Mouse (Mus musculus) left cerebral cortex, postnatal 14 days (tissue): Measurements from ENCODE around the gene Ell3. TPM values are rescaled to one million over a fixed set of nuclear protein-coding genes. Genes with fewer than 3 reads are reported as not detected.
A peak's percentile ranks its signal among the peaks of the same experiment; 100 is the strongest.

Experiments
- DNase-seq, 2 experiments: peaks; one replicate each; pipeline ENCODE4 v3.0.0; 2021 to 2022; ENCODE audit warnings: low spot score in 2 of 2, mixed read lengths in 1 of 2
- intact Hi-C: fragments of 180-260 bp; cut with DNase I; formaldehyde crosslinking; loops from one replicate; pipeline ENCODE4 v1.15.1; 2025
- microRNA-seq, 2 experiments: library from miRNA; unstranded; fragments of <30 nt; microRNA quantifications; one replicate each; pipeline ENCODE4 v1.2.0; 2022
- total RNA-seq, 2 experiments: library from RNA; stranded (reverse); gene quantifications; 2 replicates each; pipeline ENCODE4 v1.2.3; 2021

Gene Ell3
- total RNA-seq, 2 experiments from 2014 or later: not detected

DNA sequence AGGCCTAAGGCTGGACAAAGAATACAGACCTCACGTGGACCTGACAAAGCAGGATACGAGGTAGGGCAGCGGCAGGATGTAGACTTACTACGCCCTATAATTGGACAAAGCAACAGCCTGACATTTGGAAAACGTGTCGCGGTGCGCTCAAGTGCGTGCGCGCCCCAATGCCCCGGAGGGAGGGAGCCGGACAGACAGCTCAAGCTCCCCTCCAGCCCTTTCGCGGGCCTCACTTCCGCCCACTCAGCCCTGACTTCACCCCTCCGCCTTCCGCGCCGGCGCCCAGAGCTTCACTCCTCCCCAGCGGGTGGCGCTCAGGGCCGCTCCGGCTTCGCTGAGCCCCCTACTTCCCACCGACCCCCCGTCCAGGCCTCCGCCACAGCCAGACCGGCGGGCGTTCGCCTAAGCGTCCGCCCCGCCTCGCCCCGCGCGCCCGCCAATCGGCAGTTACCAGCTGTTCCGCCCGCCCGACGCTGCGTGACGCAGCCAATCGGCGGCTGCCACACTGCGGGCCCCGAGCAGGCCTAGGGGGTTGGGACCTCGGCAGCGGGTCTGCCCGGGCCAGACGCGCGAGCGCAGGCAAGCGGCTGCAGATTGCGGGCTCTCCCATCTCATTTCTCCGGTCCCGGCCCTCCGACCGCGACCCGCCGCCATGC, 30.6 kb downstream of the Ell3 start, which contains the start of the genes Pdia3 and Catsper2:
Gene Pdia3, plus strand, starts transcription at position 389 of the 656 bp plus-strand sequence.
Gene Catsper2, minus strand, starts transcription at position 406 of the 656 bp plus-strand sequence.
- intact Hi-C loops: no loop called here
- DNase-seq: peak; percentile 95 to 96

DNA sequence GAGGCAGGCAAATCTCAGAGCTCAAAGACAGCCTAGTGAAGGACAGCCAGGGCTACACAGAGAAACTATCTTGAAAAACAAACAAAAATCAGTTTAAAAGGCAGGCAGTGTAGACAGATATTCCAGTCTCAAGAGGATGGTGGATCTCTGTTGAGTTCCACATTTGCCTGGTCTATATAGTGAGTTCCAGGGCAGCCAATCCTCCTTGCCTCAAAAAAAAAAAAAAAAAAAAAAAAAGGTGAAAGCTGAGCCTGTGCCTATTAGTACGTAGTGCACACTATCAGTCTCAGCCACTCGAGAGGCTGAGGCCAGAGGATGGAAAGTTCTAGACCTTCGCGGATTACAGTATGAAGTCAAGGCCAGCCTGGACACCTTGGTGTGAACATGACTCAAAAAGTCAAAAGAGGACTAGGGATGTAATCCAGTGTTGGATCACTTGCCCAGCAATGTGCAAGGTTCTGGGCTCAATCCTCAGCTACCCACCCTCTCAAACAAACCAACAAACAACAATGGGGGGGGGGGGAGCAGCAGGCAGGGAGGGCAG, 31.2 kb downstream of the Ell3 start:
- peak in 1 of 2 experiments; percentile 18 for DNase-seq
- intact Hi-C loops: no loop called here

DNA sequence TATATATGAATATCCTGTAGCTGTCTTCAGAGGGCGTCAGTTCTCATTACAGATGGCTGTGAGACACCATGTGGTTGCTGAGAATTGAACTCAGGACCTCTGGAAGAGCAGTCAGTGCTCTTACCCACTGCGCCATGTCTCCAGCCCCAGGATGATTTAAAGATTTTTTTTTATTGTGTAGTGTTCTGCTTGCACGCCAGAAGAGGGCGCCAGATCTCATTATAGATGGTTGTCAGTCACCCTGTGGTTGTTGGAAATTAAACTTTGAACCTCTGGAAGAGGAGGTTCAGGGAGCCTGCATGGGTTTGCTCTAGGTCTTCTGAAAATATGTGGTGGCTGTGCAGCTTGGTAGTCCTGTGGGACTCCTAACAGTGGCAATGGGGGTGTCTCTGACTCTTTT, 35.9 kb downstream of the Ell3 start:
- no peak for DNase-seq
- intact Hi-C loops: no loop called here

DNA sequence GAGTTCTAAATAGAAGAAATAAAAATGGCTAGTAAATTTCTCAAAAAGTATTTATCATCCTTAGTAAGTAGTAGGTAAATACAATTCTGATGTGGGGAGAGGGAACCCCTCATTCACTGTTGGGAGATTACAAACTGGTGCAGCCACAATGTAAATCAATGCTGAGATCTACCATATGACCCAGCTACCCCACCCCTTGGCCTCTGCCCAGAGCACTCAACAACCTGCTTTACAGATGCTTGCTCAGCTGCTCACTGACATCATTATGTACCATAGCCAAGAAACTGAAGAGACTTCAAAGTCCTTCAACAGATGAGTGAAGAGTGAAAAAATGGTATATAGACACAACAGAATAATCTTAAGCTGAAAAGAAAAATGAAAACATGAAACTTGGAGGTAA, 40.8 kb downstream of the Ell3 start:
- intact Hi-C loops: no loop called here
- no peak for DNase-seq

DNA sequence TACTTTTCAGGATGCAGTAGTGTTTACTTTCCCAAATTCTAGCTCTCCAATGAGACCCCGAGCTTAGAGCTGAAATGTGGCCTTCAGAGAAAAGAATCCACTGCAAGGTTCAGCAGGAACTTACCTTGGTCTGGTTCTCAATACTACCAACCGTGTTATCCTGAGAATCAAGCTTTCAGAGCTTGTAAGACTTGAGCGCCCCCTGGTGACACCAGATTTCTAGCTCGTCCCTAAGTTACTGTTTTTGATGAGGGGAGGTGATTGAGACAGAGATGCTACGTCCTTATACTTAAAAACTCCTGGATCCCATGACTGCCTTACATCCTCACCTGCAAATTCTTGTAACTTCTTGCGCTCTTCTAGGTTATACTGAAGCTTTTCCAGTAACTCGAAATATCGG, 47.5 kb downstream of the Ell3 start:
- DNase-seq: peak; percentile 71 to 93
- intact Hi-C loops: no loop called here

Small RNA genes lying within 50 kb of the gene (microRNA-seq; reads per million reads assigned to microRNA genes)
- 0 reads per million in 2 experiments for gene Gm22953

Other genes with a start within 250 kb of the Ell3 start
- gene Trp53bp1, start 172.9 kb downstream of the Ell3 start, total RNA-seq: 100 to 1,000 TPM; 136 to 152 TPM
- 100 to 1,000 TPM; 489 to 493 TPM for gene Map1a, start 154.7 kb downstream of the Ell3 start, total RNA-seq
- gene Ppip5k1, start 88.9 kb downstream of the Ell3 start, total RNA-seq: 10 to 100 TPM; 83.7 to 90.9 TPM
- gene Ckmt1, start 86.6 kb downstream of the Ell3 start, total RNA-seq: 100 to 1,000 TPM; 399 to 404 TPM
- under 1 TPM in 1 of 2 experiments, not detected in 1; 0.29 TPM for gene Strc, start 57.1 kb downstream of the Ell3 start, total RNA-seq
- gene Pdia3, start 30.5 kb downstream of the Ell3 start, total RNA-seq: 100 to 1,000 TPM; 197 to 222 TPM
- 1 to 10 TPM; 4.7 to 4.8 TPM for gene Catsper2, start 30.5 kb downstream of the Ell3 start, total RNA-seq
- gene Serf2, start 4.9 kb upstream of the Ell3 start, total RNA-seq: 100 to 1,000 TPM; 168 to 172 TPM
- 10 to 100 TPM; 14.9 to 18.8 TPM for gene Hypk, start 9.0 kb upstream of the Ell3 start, total RNA-seq
- under 1 TPM; 0.70 to 0.82 TPM for gene Serinc4, start 12.5 kb upstream of the Ell3 start, total RNA-seq
- gene Mfap1b, start 29.8 kb upstream of the Ell3 start, total RNA-seq: 10 to 100 TPM; 40.3 to 41.8 TPM
- 10 to 100 TPM; 31.9 to 37.9 TPM for gene Mfap1a, start 62.4 kb upstream of the Ell3 start, total RNA-seq
- gene Wdr76, start 62.4 kb upstream of the Ell3 start, total RNA-seq: 1 to 10 TPM; 4.1 to 4.7 TPM